Mouse (Mus musculus) cerebellum, postnatal 10 days (tissue): ENCODE measurements around the gene Vwde.
A peak's percentile ranks its signal among the peaks of the same experiment; 100 is the strongest.

Experiments used
- DNase-seq, 2 experiments: peaks; one replicate each; pipeline ENCODE4 v3.0.0; 2021; ENCODE audit warnings: mixed read lengths in 2 of 2

Gene Vwde

GRCm38 (mm10) chr6:13224596-13225227, at the start of gene Vwde:
TSS of gene Vwde (minus strand) at chr6:13224965.
- peak; percentile 4 to 11 for DNase-seq

- no peak for DNase-seq
These were observed 30.6 kb upstream of the Vwde start for GRCm38 (mm10) chr6:13255341-13255740.

- peak; percentile 20 to 46 for DNase-seq
These were observed 23.7 kb upstream of the Vwde start for GRCm38 (mm10) chr6:13248317-13248969.

GRCm38 (mm10) chr6:13206157-13206556, 18.6 kb downstream of the Vwde start:
- no peak for DNase-seq

GRCm38 (mm10) chr6:13197486-13197885, 27.3 kb downstream of the Vwde start:
- no peak for DNase-seq

- peak; percentile 67 to 73 for DNase-seq
These were observed 37.9 kb downstream of the Vwde start for GRCm38 (mm10) chr6:13186836-13187235.

- DNase-seq: no peak
These were observed 44.7 kb downstream of the Vwde start for GRCm38 (mm10) chr6:13180061-13180460.

- DNase-seq: peak; percentile 9 to 11
These were observed 55.2 kb downstream of the Vwde start for GRCm38 (mm10) chr6:13169459-13170150.

- no peak for DNase-seq
These were observed 58.4 kb downstream of the Vwde start for GRCm38 (mm10) chr6:13166240-13166937.

GRCm38 (mm10) chr6:13159437-13159836, 65.3 kb downstream of the Vwde start:
- DNase-seq: peak; percentile 52 to 65

GRCm38 (mm10) chr6:13153888-13154697, 70.7 kb downstream of the Vwde start:
- no peak for DNase-seq

- DNase-seq: peak; percentile 79 to 82
These were observed 72.6 kb downstream of the Vwde start for GRCm38 (mm10) chr6:13152062-13152640.

GRCm38 (mm10) chr6:13137255-13137654, 87.5 kb downstream of the Vwde start:
- no peak for DNase-seq

- DNase-seq: no peak
These were observed 116.1 kb downstream of the Vwde start for GRCm38 (mm10) chr6:13108662-13109061.
